Mouse (Mus musculus) erythroblast, embryonic 14.5 days (primary cell): ENCODE measurements around the gene Tff3.

ENCODE experiments used
- GATA1 ChIP-seq: IDR thresholded peaks from 2 replicates; pipeline ENCODE4 v1.6.1; 2012; ENCODE audit warnings: low read length, inconsistent platforms, mixed read lengths
- TAL1 ChIP-seq: IDR thresholded peaks from 3 replicates; pipeline ENCODE4 v1.6.1; 2012; ENCODE audit warnings: low read length, inconsistent platforms, mixed read lengths

DNA sequence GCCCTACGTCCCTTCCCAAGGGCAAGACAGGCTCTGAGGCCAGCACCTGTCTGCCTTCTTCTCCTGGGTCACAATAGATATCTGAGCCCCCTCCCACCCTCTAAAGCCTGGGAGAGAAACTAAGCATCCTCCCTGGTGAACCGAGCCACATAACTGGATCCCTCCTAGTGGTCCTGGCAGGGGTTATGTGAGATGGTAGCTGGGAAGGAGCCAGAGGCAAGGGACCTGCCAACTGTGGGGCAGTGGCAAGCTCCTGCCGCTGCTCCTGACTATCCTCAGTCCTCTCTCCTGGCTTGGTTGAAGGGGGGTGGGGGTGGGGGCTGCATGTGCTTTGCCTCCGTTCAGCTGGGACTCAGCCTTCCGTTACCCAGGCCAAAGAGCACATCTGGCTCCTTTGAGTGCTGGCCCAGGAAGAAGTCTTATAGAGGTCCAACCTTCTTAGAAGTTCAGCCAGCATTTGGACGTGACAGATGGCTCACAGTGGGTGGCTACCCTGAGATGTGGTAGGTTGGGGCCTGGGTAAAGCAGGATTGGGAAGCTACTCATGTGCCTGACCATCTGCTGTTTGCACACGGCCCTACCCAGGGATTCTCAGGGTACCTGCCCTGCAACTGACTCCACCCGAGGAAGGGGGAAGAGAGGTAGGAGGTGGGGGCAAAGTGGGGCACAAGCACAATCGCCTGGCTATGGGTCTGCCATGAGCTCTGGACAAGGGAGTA lies 3.7 kb downstream of the Tff3 start:
- TF ChIP-seq TAL1 (no peak), GATA1 (no peak)
